Mouse (Mus musculus) stomach, postnatal 0 days (tissue): ENCODE results near the gene Serinc3. TPM values are rescaled to one million over a fixed set of nuclear protein-coding genes. Genes with fewer than 3 reads are reported as not detected.

Experiments used
- ATAC-seq: fragments of 200-750 bp; cut with Nextera tagmentation; 2 replicates; pipeline ENCODE4 v1.8.0; 2017; ENCODE audit not compliant: low FRiP score, low TSS enrichment
- DNase-seq: peaks from one replicate; pipeline ENCODE4 v3.0.0-alpha.2; 2016; ENCODE audit warnings: low spot score
- H3K27ac ChIP-seq: fragments of 300-500 bp; sonication (generic); replicated peaks from 2 replicates; pipeline ENCODE4 v1.5.1; 2014; ENCODE audit warnings: mild to moderate bottlenecking, control low read depth
- H3K27me3 ChIP-seq: fragments of 300-500 bp; sonication (generic); 2 replicates; pipeline ENCODE4 v1.6.1; 2014; ENCODE audit warnings: low read length; ENCODE audit not compliant: control insufficient read depth, insufficient read depth
- H3K36me3 ChIP-seq: fragments of 300-500 bp; sonication (generic); 2 replicates; pipeline ENCODE4 v1.6.1; 2014; ENCODE audit warnings: low read length, mixed read lengths; ENCODE audit not compliant: control insufficient read depth, insufficient read depth
- H3K4me1 ChIP-seq: fragments of 300-500 bp; sonication (generic); replicated peaks from 2 replicates; pipeline ENCODE4 v1.6.1; 2014; ENCODE audit warnings: antibody characterized with exemption; ENCODE audit not compliant: control insufficient read depth, insufficient read depth
- H3K4me2 ChIP-seq: fragments of 300-500 bp; sonication (generic); replicated peaks from 2 replicates; pipeline ENCODE4 v1.6.1; 2014; ENCODE audit warnings: low read depth, mild to moderate bottlenecking, control low read depth, moderate library complexity
- H3K4me3 ChIP-seq: fragments of 300-500 bp; sonication (generic); 2 replicates; pipeline ENCODE4 v1.5.1; 2014; ENCODE audit warnings: low read depth, low read length, control low read depth
- H3K9ac ChIP-seq: fragments of 300-500 bp; sonication (generic); 2 replicates; pipeline ENCODE4 v1.6.1; 2014; ENCODE audit warnings: mild to moderate bottlenecking, low read length, control low read depth, mixed read lengths
- H3K9me3 ChIP-seq: fragments of 300-500 bp; sonication (generic); 2 replicates; pipeline ENCODE4 v1.6.1; 2016; ENCODE audit warnings: low read length; ENCODE audit not compliant: control insufficient read depth
- CTCF ChIP-seq: IDR thresholded peaks from 2 replicates; pipeline ENCODE4 v1.5.1; 2016; ENCODE audit warnings: antibody characterized with exemption, low read depth, mild to moderate bottlenecking, moderate library complexity
- EP300 ChIP-seq: optimal IDR thresholded peaks from 2 replicates; pipeline ENCODE3; 2016; ENCODE audit warnings: antibody characterized with exemption
- WGBS: fragments of 180-500 bp; shearing (Covaris S2); extraction: QIAGEN DNeasy Blood & Tissue Kit; methylation state at CpG from one replicate; pipeline ENCODE4 v1.1.7; 2014; 5-methylcytosine and 5-hydroxymethylcytosine counted together
- polyA plus RNA-seq: library from polyadenylated mRNA; unstranded; fragments of >200 nt; fragmentation: Nextera tagmentation; extraction: Ambion mirVana; gene quantifications from 2 replicates; pipeline ENCODE4 v1.2.1, GENCODE M21; 2015

Serinc3 gene
- polyA plus RNA-seq, 1 experiment from 2014 or later: 35.8 TPM

DNA sequence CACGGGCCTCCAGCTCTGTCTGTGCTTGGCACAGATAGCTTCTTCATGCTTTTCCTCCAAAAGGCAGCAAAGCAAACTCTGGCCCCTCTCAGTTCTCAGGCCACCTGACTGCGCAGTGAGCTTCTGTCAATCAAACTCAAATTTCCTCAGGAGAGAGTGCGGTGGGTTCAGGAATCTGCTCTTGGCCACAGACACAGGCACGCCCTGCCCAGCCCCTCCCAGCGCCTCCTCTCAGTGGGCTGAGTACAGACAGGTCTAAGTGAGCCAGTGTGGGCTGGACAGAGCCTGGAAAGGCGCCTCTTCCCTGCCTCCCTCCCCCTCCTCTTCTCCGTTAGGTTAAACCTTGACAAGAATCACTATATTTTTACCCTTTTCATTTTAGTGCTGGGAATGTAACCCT lies 36.9 kb downstream of the Serinc3 start:
- Histone ChIP-seq H3K9me3 (no peaks in the 10 kb centered on the region), H3K9ac (no peak overlapping the region), H3K27ac (no peak overlapping the region), H3K4me1 (no peaks in the 10 kb centered on the region), H3K36me3 (peaks cover 3% of the 10 kb centered on the region; the same call in 1 of the 2 replicates), H3K4me2 (no peak overlapping the region), H3K4me3 (no peak overlapping the region), H3K27me3 (no peaks in the 10 kb centered on the region)
- DNase-seq (no peak), ATAC-seq (no peak)
- TF ChIP-seq EP300 (no peak), CTCF (no peak)
- 75% methylated on average over 7 of the region's 7 CpGs for WGBS

DNA sequence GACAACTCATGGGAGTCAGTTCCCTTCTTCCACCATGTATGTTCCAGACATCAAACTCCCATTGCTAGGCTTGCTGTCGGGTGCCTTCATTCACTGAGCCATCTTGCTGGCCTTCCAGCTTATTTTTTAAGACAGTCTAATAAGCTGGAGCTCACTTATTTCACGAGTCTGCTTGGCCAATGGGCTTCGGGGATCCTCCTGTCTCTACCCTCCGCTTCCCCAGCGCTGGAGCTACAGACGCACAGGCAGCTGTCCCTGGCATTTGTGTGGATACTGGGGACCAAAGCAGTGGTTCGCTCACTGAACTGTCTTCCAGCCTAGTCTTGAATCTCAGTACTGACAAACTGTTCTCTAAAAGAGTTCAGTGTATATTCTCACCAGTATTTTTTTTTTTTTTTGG lies 38.8 kb downstream of the Serinc3 start:
- no peaks in the 10 kb centered on the region for H3K4me1 ChIP-seq
- H3K27me3 ChIP-seq: no peaks in the 10 kb centered on the region
- no peak for ATAC-seq
- no peak overlapping the region for H3K9ac ChIP-seq
- H3K27ac ChIP-seq: no peak overlapping the region
- no peak overlapping the region for H3K4me2 ChIP-seq
- TF ChIP-seq CTCF: no peak
- no peak for TF ChIP-seq EP300
- 89% methylated on average over 7 of the region's 7 CpGs for WGBS
- peaks cover 3% of the 10 kb centered on the region; the same call in 1 of the 2 replicates for H3K36me3 ChIP-seq
- no peak for DNase-seq
- no peak overlapping the region for H3K4me3 ChIP-seq
- H3K9me3 ChIP-seq: no peaks in the 10 kb centered on the region

DNA sequence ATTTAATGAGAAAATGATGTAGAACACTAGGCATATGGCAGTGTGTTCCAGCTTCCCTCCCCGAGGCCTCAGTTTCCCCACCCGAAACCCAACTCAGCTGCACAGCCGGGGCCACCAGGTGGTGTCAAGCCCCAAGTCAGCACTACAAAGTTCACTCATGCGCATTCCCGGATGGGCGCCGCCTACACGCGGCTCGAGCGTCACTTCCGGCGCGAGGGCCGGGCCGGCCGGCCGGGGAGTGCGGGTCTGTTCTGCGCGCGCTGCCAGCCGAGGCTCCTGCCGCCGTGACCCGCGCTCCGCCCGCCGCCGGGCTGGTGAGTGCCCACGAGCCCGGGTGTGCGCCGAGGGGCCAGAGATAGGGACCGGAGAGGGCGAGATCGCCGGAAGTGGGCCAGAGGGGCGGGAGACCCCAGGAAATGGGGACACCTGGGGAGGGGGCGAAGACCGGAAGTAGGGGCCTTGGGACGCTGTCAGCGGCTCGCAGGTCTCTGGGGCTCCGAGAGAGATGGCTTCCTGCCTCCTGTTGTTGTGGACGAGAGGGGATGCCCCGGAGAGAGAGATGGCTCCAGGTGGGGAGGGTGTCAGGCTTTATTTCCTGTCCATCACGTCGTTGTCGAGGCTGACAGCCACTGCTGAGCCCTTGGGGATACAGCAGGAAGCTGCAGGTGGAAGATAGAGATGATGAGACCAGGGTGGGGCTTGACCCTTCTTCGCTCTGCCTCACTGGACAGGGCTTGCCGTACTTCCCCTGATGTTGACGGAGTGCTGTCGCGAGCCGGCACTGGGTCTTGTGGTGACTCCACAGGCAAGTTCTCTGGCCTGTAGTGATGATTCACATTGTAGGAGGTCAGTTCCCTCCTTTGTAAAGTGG lies 42.6 kb downstream of the Serinc3 start, which contains the start of gene Ttpal:
Gene Ttpal (plus strand): TSS at position 214 of the 871 bp plus-strand sequence.
- H3K27me3 ChIP-seq: no peaks in the 10 kb centered on the region
- no peaks in the 10 kb centered on the region for H3K4me1 ChIP-seq
- peak within 1 kb of the TSS; percentile 84 for H3K4me3 ChIP-seq
- H3K36me3 ChIP-seq: no peaks in the 10 kb centered on the region
- TF ChIP-seq CTCF: peak; percentile 79
- TF ChIP-seq EP300: no peak
- H3K9ac ChIP-seq: peak within 1 kb of the TSS; percentile 95
- peak within 1 kb of the TSS; percentile 96 for H3K4me2 ChIP-seq
- no peaks in the 10 kb centered on the region for H3K9me3 ChIP-seq
- peak; percentile 92 for ATAC-seq
- WGBS: under 1% methylated on average over 52 of the region's 57 CpGs
- peak; percentile 91 for DNase-seq
- H3K27ac ChIP-seq: peak within 1 kb of the TSS; percentile 94

DNA sequence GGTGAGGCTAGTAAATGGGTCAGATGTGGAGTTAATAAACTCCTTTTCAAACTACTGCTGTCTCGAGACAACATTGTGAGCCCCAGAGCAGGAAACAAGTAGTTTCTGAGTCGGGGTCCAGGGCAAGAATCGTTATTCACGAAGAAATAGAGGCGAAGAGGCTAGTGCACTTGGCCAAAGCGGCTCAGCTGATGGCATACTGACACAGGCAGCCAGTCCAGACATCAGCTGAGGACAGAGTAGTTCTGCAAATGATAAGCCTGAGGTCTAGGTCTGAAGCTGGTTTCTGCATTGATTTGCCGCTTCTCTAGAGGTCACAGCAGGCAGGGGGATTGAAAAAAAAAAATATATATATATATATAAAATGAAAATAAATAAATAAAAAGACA lies 43.2 kb downstream of the Serinc3 start:
- 73% methylated on average over 7 of the region's 7 CpGs for WGBS
- no peak overlapping the region for H3K27ac ChIP-seq
- no peaks in the 10 kb centered on the region for H3K27me3 ChIP-seq
- TF ChIP-seq CTCF (no peak), EP300 (no peak)
- ATAC-seq (no peak), DNase-seq (no peak)
- no peaks in the 10 kb centered on the region for H3K4me1 ChIP-seq
- H3K4me3 ChIP-seq: peak overlapping the region; percentile 84; the same call in 1 of the 2 replicates
- H3K9me3 ChIP-seq: no peaks in the 10 kb centered on the region
- H3K4me2 ChIP-seq: peak overlapping the region; percentile 96
- H3K36me3 ChIP-seq: no peaks in the 10 kb centered on the region
- no peak overlapping the region for H3K9ac ChIP-seq

DNA sequence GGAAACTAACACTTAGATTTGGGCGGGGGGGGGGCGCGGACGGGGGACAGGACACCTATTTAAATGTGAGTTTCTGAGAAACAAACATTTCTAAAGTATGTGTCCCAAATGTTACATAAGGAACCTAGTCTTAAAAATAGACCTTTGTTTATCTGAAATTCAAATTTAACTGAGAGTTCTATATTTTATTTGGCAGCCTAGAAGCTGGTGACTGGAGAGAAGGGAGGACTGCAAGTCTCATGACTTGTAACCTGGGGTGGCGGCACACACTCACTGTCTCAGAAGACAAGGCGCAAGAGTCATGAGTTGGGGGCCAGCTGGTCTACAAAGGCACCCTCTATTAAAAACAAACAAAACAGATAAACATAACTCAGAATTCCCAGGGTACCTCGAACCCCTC lies 43.9 kb downstream of the Serinc3 start:
- Histone ChIP-seq H3K27ac (no peak overlapping the region), H3K36me3 (no peaks in the 10 kb centered on the region), H3K9ac (no peak overlapping the region), H3K9me3 (no peaks in the 10 kb centered on the region), H3K27me3 (no peaks in the 10 kb centered on the region), H3K4me2 (no peak overlapping the region), H3K4me3 (no peak overlapping the region), H3K4me1 (no peaks in the 10 kb centered on the region)
- DNase-seq (no peak), ATAC-seq (no peak)
- TF ChIP-seq CTCF (no peak), EP300 (no peak)
- WGBS: 83% methylated on average over 7 of the region's 7 CpGs

DNA sequence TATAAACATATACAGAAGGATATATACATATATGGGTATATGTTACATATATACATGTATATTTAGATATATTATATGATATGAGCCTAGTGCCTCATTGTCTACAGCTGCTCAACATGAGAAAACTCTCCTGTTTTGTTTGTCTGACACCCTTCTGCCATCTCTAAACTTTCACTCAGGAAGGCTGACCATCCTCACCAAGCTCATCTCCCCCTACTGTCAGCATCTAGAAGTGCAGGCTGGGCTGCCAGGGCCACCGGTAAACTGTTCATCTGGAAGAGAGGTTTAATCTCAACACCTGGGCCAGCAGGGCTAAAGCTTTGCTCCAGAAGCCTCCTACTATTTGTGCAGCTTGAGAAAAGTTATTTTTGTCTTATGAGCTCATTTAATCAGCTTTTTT lies 45.7 kb downstream of the Serinc3 start:
- ATAC-seq (no peak), DNase-seq (peak; percentile 73)
- Histone ChIP-seq H3K27ac (no peak overlapping the region), H3K36me3 (no peaks in the 10 kb centered on the region), H3K9me3 (no peaks in the 10 kb centered on the region), H3K27me3 (no peaks in the 10 kb centered on the region), H3K4me2 (no peak overlapping the region), H3K4me3 (no peak overlapping the region), H3K9ac (no peak overlapping the region), H3K4me1 (no peaks in the 10 kb centered on the region)
- WGBS: 0% methylated on average over 1 of the region's 1 CpGs
- TF ChIP-seq EP300: no peak
- TF ChIP-seq CTCF: peak; percentile 85
